Mouse (Mus musculus) erythroblast, embryonic 14.5 days (primary cell): ENCODE measurements around the gene Gnai1. TPM values are rescaled to one million over a fixed set of nuclear protein-coding genes. Genes with fewer than 3 reads are reported as not detected.

ENCODE experiments used
- H3K27me3 ChIP-seq: 2 replicates; pipeline ENCODE4 v1.6.1; 2012; ENCODE audit warnings: inconsistent platforms; ENCODE audit not compliant: control insufficient read depth
- H3K36me3 ChIP-seq: 2 replicates; pipeline ENCODE4 v1.6.1; 2012; ENCODE audit warnings: mild to moderate bottlenecking, inconsistent platforms; ENCODE audit not compliant: control insufficient read depth
- H3K4me1 ChIP-seq: 2 replicates; pipeline ENCODE4 v1.6.1; 2012; ENCODE audit warnings: inconsistent platforms; ENCODE audit not compliant: control insufficient read depth
- H3K4me3 ChIP-seq: replicated peaks from 2 replicates; pipeline ENCODE3; 2012; ENCODE audit warnings: moderate library complexity, mild to moderate bottlenecking, inconsistent platforms
- H3K9me3 ChIP-seq: 2 replicates; pipeline ENCODE4 v1.6.1; 2012; ENCODE audit warnings: low read length, inconsistent platforms, mixed read lengths; ENCODE audit not compliant: control insufficient read depth
- GATA1 ChIP-seq: IDR thresholded peaks from 2 replicates; pipeline ENCODE4 v1.6.1; 2012; ENCODE audit warnings: low read length, inconsistent platforms, mixed read lengths
- TAL1 ChIP-seq: IDR thresholded peaks from 3 replicates; pipeline ENCODE4 v1.6.1; 2012; ENCODE audit warnings: low read length, inconsistent platforms, mixed read lengths
- polyA plus RNA-seq: library from polyadenylated mRNA; stranded (reverse); fragments of >175 nt; gene quantifications from 2 replicates; pipeline ENCODE4 v1.2.3, GENCODE M21; 2012

Gnai1 gene
- polyA plus RNA-seq = not detected in 2 replicates

DNA sequence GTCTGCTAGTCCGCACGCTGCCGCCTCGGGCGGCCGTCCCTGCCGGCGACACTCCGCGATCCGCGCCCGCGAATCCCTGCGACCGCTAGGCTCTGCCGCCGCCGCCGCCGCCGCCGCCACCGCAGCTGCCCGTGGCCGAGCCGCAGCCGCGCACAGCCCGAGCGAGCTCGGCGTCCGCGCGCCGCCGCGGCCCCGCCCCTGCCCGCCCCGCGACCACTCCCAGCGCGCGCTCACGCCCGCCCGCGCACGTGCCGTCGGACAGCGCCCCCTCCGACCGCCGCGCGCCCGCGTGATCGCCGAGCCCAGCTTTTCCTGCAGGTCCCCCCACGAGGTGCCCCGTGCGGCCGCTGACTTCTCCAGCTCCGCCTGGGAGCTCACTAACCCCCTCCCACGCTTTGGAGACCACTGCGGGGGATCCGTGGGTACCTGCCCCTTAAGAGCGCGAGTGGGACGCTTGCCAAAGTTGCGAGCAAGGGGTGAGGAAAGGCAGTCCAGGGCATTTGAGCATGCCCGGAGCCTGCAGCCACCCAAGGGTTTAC, at the start of gene Gnai1:
Gene Gnai1, minus strand, starts transcription at position 75 of the 539 bp plus-strand sequence.
- TF ChIP-seq TAL1 (no peak), GATA1 (no peak)
- Histone ChIP-seq H3K9me3 (no peaks in the 10 kb centered on the region; the same call in 1 of the 2 replicates), H3K4me3 (peak within 1 kb of the TSS; percentile 50), H3K4me1 (peaks cover 4% of the 10 kb centered on the region; the same call in 1 of the 2 replicates), H3K27me3 (peaks cover 39% of the 10 kb centered on the region), H3K36me3 (no peaks in the 10 kb centered on the region)

DNA sequence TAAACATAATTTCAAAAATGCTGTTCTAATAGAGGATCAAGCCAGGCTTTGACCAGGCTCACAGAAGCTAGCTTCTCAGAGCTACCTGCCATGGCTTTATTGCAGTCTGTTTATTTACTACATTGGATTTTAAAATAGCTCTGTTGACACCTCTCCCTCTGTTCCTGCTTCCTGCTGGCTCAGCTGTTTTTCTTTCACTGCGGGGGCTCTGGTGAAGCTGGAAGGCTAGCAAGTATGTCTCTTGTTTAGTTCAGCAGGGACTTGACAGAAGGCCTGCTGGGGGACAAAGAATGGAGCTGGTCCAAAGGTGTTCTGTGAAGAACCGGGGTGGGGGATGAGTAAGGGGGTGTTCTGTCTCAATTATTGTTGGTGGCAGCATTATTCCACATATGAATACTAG, 7.7 kb upstream of the Gnai1 start:
- TF ChIP-seq GATA1 (no peak), TAL1 (no peak)
- Histone ChIP-seq H3K4me1 (no peaks in the 10 kb centered on the region), H3K9me3 (no peaks in the 10 kb centered on the region), H3K36me3 (no peaks in the 10 kb centered on the region), H3K4me3 (no peak overlapping the region), H3K27me3 (no peaks in the 10 kb centered on the region)

DNA sequence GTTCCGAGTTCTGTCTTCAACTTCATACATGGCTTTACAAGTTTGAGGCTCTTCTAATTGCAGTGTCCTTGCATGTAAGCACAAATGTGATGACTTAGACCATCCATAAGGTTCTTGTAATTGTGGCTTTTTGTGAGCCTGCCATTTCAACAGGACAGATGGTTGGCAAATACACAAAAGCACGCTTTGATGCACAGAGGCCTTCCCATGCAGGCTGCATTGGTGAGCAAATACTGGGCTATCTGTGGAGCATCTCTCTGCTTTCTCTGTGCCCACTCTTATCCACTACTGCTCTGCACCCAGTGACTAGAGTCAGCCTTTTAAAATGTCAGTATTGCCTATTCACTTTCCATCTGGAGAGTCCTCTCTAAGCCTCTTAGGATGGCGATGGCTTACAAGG, 5.3 kb upstream of the Gnai1 start:
- Histone ChIP-seq H3K9me3 (no peaks in the 10 kb centered on the region; the same call in 1 of the 2 replicates), H3K36me3 (no peaks in the 10 kb centered on the region), H3K27me3 (peaks cover 16% of the 10 kb centered on the region), H3K4me1 (no peaks in the 10 kb centered on the region), H3K4me3 (no peak overlapping the region)
- TF ChIP-seq TAL1 = no peak
- no peak for TF ChIP-seq GATA1

DNA sequence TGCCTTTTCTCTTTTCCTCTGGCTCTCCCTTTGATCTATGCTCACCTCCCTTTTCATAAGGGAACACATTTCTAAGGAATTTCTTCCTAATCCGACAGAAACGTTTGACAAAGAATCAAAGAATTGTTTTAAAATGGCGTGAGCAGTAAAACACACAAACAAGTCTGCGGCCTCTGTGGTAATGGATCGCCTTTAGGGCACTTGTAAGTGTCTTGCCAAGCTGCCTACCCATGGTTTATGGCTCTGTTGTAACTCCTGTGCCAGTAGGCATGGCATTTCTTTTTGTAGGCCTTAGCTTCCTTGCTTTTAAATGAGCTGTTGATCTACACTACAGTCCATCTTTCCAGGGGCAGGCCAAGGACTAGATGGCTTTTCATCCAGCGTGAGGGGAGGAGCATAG, 801 bp upstream of the Gnai1 start:
- Histone ChIP-seq H3K27me3 (peaks cover 39% of the 10 kb centered on the region), H3K9me3 (no peaks in the 10 kb centered on the region; the same call in 1 of the 2 replicates), H3K4me3 (no peak overlapping the region), H3K36me3 (no peaks in the 10 kb centered on the region), H3K4me1 (peaks cover 4% of the 10 kb centered on the region; the same call in 1 of the 2 replicates)
- TF ChIP-seq TAL1 (no peak), GATA1 (no peak)

DNA sequence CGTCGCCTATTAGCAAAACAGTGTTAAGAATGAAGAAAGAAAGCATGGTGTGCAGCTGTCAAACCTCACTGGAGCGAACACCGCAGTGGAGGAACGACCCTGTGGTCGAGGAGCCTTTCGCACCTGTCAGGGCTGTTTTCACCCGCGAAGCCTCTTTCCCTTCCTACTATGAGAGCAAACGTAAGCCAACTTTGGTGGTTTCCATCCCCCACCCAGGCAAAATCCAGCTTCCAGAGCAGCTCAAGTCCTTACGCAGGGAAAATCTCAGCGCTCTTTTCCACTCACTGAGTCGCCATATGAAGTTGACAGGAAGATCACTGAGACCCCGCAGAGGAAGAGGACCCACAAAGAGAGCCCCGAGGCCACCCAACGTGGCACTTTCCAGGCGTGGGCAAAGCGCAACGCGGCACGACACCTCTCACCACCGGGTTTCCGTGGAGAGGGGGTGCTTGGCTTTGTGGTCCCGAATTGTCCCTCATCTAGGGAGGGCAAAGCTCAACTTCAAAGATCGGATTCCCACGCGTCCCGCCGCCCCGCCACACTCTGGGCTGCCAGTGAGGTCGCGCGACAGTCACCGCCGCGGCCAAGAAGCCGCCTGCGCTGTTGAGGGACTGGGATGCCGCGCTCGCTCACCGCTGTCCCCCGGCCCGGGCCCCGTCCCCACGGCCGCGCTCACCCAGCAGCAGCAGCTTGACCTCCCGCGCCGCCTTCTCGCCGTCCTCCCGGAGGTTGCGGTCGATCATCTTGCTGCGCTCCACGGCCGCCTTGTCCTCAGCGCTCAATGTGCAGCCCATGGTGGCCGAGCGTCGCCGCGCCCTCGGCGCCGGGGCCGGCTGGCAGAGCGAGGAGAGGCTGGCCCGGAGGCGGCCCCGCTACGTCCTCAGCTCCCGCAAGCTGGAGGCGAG, 527 bp downstream of the Gnai1 start:
- TF ChIP-seq GATA1 (no peak), TAL1 (no peak)
- Histone ChIP-seq H3K4me3 (peak overlapping the region; percentile 50), H3K9me3 (no peaks in the 10 kb centered on the region; the same call in 1 of the 2 replicates)

DNA sequence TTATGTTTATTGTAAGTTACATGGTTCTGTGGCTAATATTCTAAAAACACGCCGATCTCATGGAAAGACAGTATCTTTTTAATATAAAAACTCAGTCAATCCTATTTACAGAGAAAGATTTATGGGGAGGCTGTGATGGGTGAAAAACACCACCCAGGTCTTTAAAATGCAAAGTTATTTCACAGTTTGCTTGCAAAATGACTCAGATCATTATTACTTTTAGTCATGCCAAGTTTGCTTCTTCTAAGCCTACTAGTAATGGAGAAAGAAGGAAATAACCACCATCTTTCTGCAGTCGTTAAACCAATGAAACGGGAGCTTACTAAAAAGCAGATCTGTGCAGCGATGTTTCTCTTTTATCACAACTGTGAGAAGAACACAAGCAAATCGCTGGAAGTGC, 1.4 kb downstream of the Gnai1 start:
- Histone ChIP-seq H3K9me3 (no peaks in the 10 kb centered on the region; the same call in 1 of the 2 replicates), H3K27me3 (peaks cover 39% of the 10 kb centered on the region), H3K4me1 (peaks cover 4% of the 10 kb centered on the region; the same call in 1 of the 2 replicates), H3K36me3 (no peaks in the 10 kb centered on the region), H3K4me3 (no peak overlapping the region)
- TF ChIP-seq GATA1 = no peak
- no peak for TF ChIP-seq TAL1

More for the DNA sequence above, 527 bp downstream of the Gnai1 start:
- Histone ChIP-seq H3K27me3 (peaks cover 39% of the 10 kb centered on the region), H3K4me1 (peaks cover 4% of the 10 kb centered on the region; the same call in 1 of the 2 replicates), H3K36me3 (no peaks in the 10 kb centered on the region)

DNA sequence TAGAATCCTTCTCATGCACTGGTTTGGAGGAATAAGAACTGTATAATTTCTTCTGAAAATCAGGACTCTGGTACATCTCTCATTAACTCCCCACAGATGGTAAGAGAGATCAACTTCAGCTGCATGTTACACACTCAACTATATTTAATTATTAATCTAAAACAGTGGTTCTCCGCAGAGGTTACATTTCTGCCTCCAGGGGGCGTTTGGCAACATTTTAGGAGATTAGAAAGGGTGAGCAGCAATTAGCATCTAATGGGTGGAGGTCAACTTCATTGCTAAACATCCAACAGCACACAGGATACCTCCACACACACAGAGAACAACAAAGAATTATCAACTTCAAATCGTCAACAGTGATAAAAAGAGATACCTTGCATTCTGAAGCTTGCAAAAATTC, 2.0 kb downstream of the Gnai1 start:
- TF ChIP-seq GATA1 = no peak
- no peak for TF ChIP-seq TAL1
- Histone ChIP-seq H3K36me3 (no peaks in the 10 kb centered on the region), H3K4me3 (no peak overlapping the region), H3K9me3 (no peaks in the 10 kb centered on the region; the same call in 1 of the 2 replicates), H3K27me3 (peaks cover 39% of the 10 kb centered on the region), H3K4me1 (peaks cover 4% of the 10 kb centered on the region; the same call in 1 of the 2 replicates)

DNA sequence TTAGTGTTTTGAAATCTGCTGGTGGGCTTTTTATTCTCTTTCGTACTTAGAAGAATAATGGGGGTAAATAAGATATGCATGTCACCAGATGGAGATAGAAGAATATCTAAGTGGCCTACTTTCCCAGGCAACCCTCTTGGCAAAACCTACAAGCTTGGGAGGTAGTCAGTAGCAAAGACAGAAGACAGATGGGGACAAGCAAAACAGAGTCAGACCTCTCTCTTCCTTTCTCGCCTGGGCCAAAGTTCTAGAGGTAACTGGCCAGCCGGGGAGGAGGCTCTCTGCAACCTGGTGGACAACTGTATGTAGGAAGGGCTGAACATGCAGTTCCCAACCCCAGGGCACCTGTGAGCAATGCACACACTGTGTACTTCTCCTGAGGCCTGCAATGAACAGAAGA, 12.9 kb downstream of the Gnai1 start:
- Histone ChIP-seq H3K4me3 (no peak overlapping the region), H3K4me1 (no peaks in the 10 kb centered on the region), H3K36me3 (no peaks in the 10 kb centered on the region), H3K27me3 (no peaks in the 10 kb centered on the region), H3K9me3 (peaks cover 9% of the 10 kb centered on the region)
- TF ChIP-seq GATA1 = no peak
- no peak for TF ChIP-seq TAL1
